Mouse (Mus musculus) mature B cell (primary cell): ENCODE results near the gene Abr.

ENCODE experiments used
- in situ Hi-C: fragments of 300-500 bp; cut with MboI; formaldehyde crosslinking; loops from 2 replicates; pipeline ENCODE4 v1.14.3; 2019

The Abr gene

GRCm38 (mm10) chr11:76376425-76376824 lies 245.7 kb downstream of the Abr start:
- in situ Hi-C loops, result no loop called here

- in situ Hi-C loops, result no loop called here
These were observed 247.5 kb downstream of the Abr start for GRCm38 (mm10) chr11:76374491-76375185.

GRCm38 (mm10) chr11:76372534-76372933 lies 249.6 kb downstream of the Abr start:
- in situ Hi-C loops, result no loop called here

- in situ Hi-C loops, result no loop called here
These were observed 250.0 kb downstream of the Abr start for GRCm38 (mm10) chr11:76372120-76372519.

- in situ Hi-C loops, result no loop called here
These were observed 251.6 kb downstream of the Abr start for GRCm38 (mm10) chr11:76370491-76370890.
